In the genomic region with DNA sequence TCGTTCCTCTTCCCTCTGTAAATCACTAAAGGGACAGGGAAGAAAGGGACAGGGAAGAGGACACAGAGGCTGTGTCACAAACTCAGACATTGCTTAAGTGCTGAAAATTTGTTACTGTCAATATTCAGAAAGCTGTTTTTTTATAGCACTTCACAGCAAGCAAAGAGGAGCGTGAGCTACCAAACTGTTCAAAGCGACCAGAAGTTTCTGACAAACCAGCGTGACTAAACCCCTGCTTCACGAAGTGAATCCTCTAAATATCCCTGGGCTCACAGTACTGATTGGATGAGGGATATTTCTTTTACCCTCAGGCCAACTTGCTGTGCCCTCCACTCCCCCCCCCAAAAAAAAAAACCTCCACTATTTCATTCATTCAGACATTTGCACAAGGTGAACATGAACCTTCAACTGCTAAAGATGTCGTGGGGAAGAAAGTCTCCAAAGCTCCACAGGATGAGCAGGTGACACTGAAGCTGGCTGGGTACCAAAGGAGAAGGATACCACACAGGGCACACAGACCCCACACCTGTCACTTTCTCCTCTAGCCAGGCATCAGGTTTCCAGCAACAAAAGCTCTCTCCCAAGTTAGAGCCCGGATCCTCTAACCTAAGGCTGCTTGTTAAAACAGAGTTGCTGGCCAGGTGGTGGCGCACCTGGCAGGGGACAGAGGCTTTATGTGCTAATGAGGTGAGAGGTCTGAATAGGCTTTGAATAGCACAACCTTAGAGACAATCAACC, we compare ENCODE assay signal across 8 mouse cellular contexts. TPM values are rescaled to one million over a fixed set of nuclear protein-coding genes. Genes with fewer than 3 reads are reported as not detected.
DNase-seq lines count a peak whose midpoint lies in the region; ATAC-seq and TF ChIP-seq lines count a peak whose summit lies in the region.

No protein-coding gene starts in this region.

- H3K9me3 ChIP-seq in intestine, embryonic 16.5 days (ENCODE audit: control insufficient read depth, low read length): no peaks in the 10 kb centered on the region
- H3K9me3 ChIP-seq in lung, postnatal 0 days (ENCODE audit: low read length): no peaks in the 10 kb centered on the region
- no peaks in the 10 kb centered on the region for H3K9me3 ChIP-seq in midbrain, embryonic 15.5 days

- H3K4me2 ChIP-seq in intestine, embryonic 16.5 days (ENCODE audit: low read depth, low read length): no peak overlapping the region
- H3K4me2 ChIP-seq in lung, postnatal 0 days (replicated peaks; ENCODE audit: low read depth, low read length): no peak overlapping the region
- no peak overlapping the region for H3K4me2 ChIP-seq in midbrain, embryonic 15.5 days

- no peak overlapping the region for H3K4me3 ChIP-seq in intestine, embryonic 16.5 days (ENCODE audit: low read length)
- no peak overlapping the region for H3K4me3 ChIP-seq in lung, postnatal 0 days (ENCODE audit: low read depth, low read length)
- H3K4me3 ChIP-seq in midbrain, embryonic 15.5 days: no peak overlapping the region

- WGBS in intestine, embryonic 16.5 days: 59% methylated on average over 8 of the region's 8 CpGs
- 39% methylated on average over 8 of the region's 8 CpGs for whole genome bisulfite sequencing in lung, postnatal 0 days
- WGBS in midbrain, embryonic 15.5 days: 40% methylated on average over 8 of the region's 8 CpGs

- no peak for TF ChIP-seq POLR2A in brain, embryonic 14.5 days (IDR thresholded peaks at IDR 0.05; ENCODE audit: borderline replicate concordance, extremely low read depth, insufficient read depth, insufficient read length, poor library complexity, severe bottlenecking)

- no peak for TF ChIP-seq CTCF in brain, embryonic 14.5 days (IDR thresholded peaks at IDR 0.05; ENCODE audit: borderline replicate concordance, extremely low read depth, insufficient read depth, insufficient read length)
- peak; percentile 70 for TF ChIP-seq CTCF in lung, postnatal 0 days (IDR thresholded peaks at IDR 0.05)

- H3K27me3 ChIP-seq in intestine, embryonic 16.5 days (replicated peaks; ENCODE audit: control insufficient read depth, insufficient read depth, low read length): no peaks in the 10 kb centered on the region
- H3K27me3 ChIP-seq in lung, postnatal 0 days (replicated peaks; ENCODE audit: insufficient read depth, low read length): no peaks in the 10 kb centered on the region
- H3K27me3 ChIP-seq in midbrain, embryonic 15.5 days (replicated peaks): no peaks in the 10 kb centered on the region

- peaks cover 19% of the 10 kb centered on the region for H3K4me1 ChIP-seq in intestine, embryonic 16.5 days (ENCODE audit: control insufficient read depth, insufficient read depth, low read length)
- peaks cover 10% of the 10 kb centered on the region; the same call in 1 of the 2 replicates for H3K4me1 ChIP-seq in lung, postnatal 0 days (ENCODE audit: insufficient read depth, low read depth, low read length)
- H3K4me1 ChIP-seq in midbrain, embryonic 15.5 days: peaks cover 14% of the 10 kb centered on the region

- ATAC-seq in intestine, embryonic 16.5 days: peak; percentile 24; the same call in 1 of the 2 replicates
- no peak for ATAC-seq in lung, postnatal 0 days
- ATAC-seq in midbrain, embryonic 15.5 days (replicated peaks): no peak

- no peak overlapping the region for H3K27ac ChIP-seq in intestine, embryonic 16.5 days (ENCODE audit: low read length)
- peak overlapping the region; percentile 65 for H3K27ac ChIP-seq in lung, postnatal 0 days (ENCODE audit: low read length)
- H3K27ac ChIP-seq in midbrain, embryonic 15.5 days: no peak overlapping the region

- no peak for TF ChIP-seq EP300 in lung, postnatal 0 days (IDR thresholded peaks at IDR 0.05)

- DNase-seq in right cerebral cortex, postnatal 25 days: peak; percentile 8
- no peak for DNase-seq in right cerebral cortex, adult 18-20 months
- peak; percentile 25 for DNase-seq in brain, embryonic 14.5 days (ENCODE audit: low read depth)
- DNase-seq in lung, postnatal 0 days (ENCODE audit: low spot score): peak; percentile 67
- DNase-seq in adrenal gland, postnatal 4 days (ENCODE audit: low spot score in 2 of 2): no peak
- no peak for DNase-seq in right cerebral cortex, adult 2 months (ENCODE audit: low spot score in 2 of 2)

- H3K9ac ChIP-seq in intestine, embryonic 16.5 days (ENCODE audit: low read depth, low read length): no peak overlapping the region
- no peak overlapping the region for H3K9ac ChIP-seq in lung, postnatal 0 days (replicated peaks; ENCODE audit: low read depth)
- no peak overlapping the region for H3K9ac ChIP-seq in midbrain, embryonic 15.5 days

- no peaks in the 10 kb centered on the region for H3K36me3 ChIP-seq in intestine, embryonic 16.5 days (ENCODE audit: control insufficient read depth, insufficient read depth, low read length)
- H3K36me3 ChIP-seq in lung, postnatal 0 days (ENCODE audit: insufficient read depth, low read length): no peaks in the 10 kb centered on the region
- H3K36me3 ChIP-seq in midbrain, embryonic 15.5 days (replicated peaks): no peaks in the 10 kb centered on the region

RNA-seq across cellular contexts. Expression of a gene that starts 16.2 kb away (rescaled TPM):
- polyA plus RNA-seq in brain, embryonic 14.5 days (2012; rRNA removed): 9.9 and 11.8 TPM in 2 replicates
- 49.6 and 52.1 TPM in 2 replicates for polyA plus RNA-seq in intestine, embryonic 16.5 days (2015; fragmentation: Nextera tagmentation; extraction: Ambion mirVana)
- polyA plus RNA-seq in lung, postnatal 0 days (2015; fragmentation: Nextera tagmentation; extraction: Ambion mirVana): 58.1 and 60.6 TPM in 2 replicates
- 10 to 100 TPM; 48.6 to 51.5 TPM for total RNA-seq in adrenal gland, postnatal 4 days (2021)
- polyA plus RNA-seq in midbrain, embryonic 15.5 days (2015; fragmentation: Nextera tagmentation; extraction: Ambion mirVana): 14.0 and 14.1 TPM in 2 replicates

RNA-seq across cellular contexts. Expression of a gene that starts 33.3 kb away (rescaled TPM):
- 0.09 and 0.11 TPM in 2 replicates for polyA plus RNA-seq in brain, embryonic 14.5 days (2012; rRNA removed)
- polyA plus RNA-seq in intestine, embryonic 16.5 days (2015; fragmentation: Nextera tagmentation; extraction: Ambion mirVana): 0.11 and 0.47 TPM in 2 replicates
- 1.7 and 1.9 TPM in 2 replicates for polyA plus RNA-seq in lung, postnatal 0 days (2015; fragmentation: Nextera tagmentation; extraction: Ambion mirVana)
- 1 to 10 TPM; 1.5 to 1.7 TPM for total RNA-seq in adrenal gland, postnatal 4 days (2021)
- 0.05 and 0.18 TPM in 2 replicates for polyA plus RNA-seq in midbrain, embryonic 15.5 days (2015; fragmentation: Nextera tagmentation; extraction: Ambion mirVana)

RNA-seq across cellular contexts. Expression of a gene that starts 55.0 kb away (rescaled TPM):
- 68.0 and 78.4 TPM in 2 replicates for polyA plus RNA-seq in brain, embryonic 14.5 days (2012; rRNA removed)
- 53.6 and 57.8 TPM in 2 replicates for polyA plus RNA-seq in intestine, embryonic 16.5 days (2015; fragmentation: Nextera tagmentation; extraction: Ambion mirVana)
- polyA plus RNA-seq in lung, postnatal 0 days (2015; fragmentation: Nextera tagmentation; extraction: Ambion mirVana): 42.5 and 48.7 TPM in 2 replicates
- total RNA-seq in adrenal gland, postnatal 4 days (2021): 10 to 100 TPM; 80.4 to 83.0 TPM
- 55.8 TPM in 2 replicates for polyA plus RNA-seq in midbrain, embryonic 15.5 days (2015; fragmentation: Nextera tagmentation; extraction: Ambion mirVana)

Comparison
In these comparisons a context has a peak if more than half of its experiments do, and no peak if none do; other contexts are left out.
1. DNase-seq: peak in right cerebral cortex, postnatal 25 days (single experiment), brain, embryonic 14.5 days (single experiment) and lung, postnatal 0 days (single experiment); none in right cerebral cortex, adult 18-20 months (single experiment), adrenal gland, postnatal 4 days (0 of 2) and right cerebral cortex, adult 2 months (0 of 2).